Mouse (Mus musculus) CD4-positive, CD25-positive, alpha-beta regulatory T cell (primary cell): ENCODE measurements around the gene Wdr83. TPM values are rescaled to one million over a fixed set of nuclear protein-coding genes. Genes with fewer than 3 reads are reported as not detected.

Experiments used
- polyA plus RNA-seq: library from polyadenylated mRNA; unstranded; fragments of 100-300 nt; shearing (Covaris generic); gene quantifications from one replicate; pipeline ENCODE4 v1.2.1, GENCODE M21; 2017

Wdr83 gene
- 42.2 TPM for polyA plus RNA-seq

DNA sequence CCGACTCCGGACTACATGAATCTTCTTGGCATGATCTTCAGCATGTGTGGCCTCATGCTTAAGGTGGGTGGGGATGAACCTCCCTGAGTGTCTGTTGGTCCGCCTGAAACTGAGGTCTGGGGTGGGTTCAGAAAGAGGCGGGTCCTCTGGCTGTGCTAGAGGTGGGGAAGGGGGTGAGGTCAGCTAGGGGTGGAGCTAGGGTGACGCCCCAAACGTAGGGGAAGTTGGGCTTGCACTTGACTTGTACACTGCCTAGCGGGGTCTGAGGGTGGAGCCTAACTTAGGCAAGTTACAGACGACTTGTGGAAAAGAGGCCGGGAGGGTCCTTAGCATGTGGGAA is at the start of gene Wdr83:
Wdr83 (minus strand) TSS at position 91 of the 340 bp plus-strand sequence.

DNA sequence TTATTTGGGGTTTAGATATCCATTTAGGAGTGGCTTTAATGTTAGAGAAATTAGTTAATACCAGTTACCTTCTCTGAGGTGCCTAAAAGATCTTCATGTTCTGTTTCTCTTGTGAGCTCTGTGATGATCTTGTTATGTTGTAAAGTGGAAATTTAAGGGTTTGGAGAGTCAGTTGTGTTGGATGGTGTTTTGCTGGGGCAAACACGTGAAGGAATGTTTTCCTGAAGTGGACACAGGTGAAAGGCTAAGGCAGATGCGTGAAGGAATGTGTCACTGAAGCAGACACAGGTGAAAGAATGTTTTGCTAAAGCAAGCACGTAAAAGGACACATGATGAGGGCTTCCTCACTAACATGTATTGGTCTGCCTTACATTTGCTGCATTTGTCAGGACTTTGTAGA is 41.9 kb upstream of the Wdr83 start, which contains the start of gene Zfp791:
Zfp791 (minus strand) TSS at position 101 of the 400 bp plus-strand sequence.

DNA sequence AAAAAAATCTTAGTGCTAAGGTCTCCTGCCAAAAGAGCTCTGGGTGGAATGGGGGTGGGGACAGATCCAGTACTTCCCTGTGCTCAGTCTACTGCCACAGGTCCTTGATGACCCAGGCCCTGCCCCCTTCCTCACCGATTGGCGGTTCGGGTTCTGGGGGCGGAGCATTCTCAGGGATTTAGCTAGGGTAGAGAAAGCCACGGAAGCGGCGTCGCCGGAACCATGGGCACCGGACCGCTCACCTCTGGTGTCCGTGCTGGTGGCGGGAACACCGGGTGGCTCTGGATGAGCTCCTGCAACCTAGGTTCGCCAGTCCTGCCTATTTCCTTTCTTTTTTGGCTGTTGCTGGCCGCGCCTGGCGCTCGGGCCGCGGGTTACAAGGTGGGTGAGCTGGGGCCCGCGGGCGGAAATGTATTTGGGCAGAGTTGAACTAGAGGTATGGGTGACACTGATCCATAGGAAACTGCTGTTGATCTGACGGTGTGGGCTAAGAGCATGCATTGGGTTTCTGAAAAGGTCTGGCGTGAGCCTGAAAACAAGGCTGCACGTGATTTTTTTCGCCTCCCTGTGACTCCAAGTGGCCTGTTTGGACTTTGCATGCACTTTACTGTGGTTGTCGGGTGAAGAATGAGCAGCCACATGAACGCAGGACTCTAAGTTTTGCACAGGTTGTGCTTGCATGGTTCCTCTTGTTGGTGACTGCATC is 2.2 kb upstream of the Wdr83 start, which contains the start of gene Man2b1:
Man2b1 (plus strand) TSS at position 163 of the 706 bp plus-strand sequence.

DNA sequence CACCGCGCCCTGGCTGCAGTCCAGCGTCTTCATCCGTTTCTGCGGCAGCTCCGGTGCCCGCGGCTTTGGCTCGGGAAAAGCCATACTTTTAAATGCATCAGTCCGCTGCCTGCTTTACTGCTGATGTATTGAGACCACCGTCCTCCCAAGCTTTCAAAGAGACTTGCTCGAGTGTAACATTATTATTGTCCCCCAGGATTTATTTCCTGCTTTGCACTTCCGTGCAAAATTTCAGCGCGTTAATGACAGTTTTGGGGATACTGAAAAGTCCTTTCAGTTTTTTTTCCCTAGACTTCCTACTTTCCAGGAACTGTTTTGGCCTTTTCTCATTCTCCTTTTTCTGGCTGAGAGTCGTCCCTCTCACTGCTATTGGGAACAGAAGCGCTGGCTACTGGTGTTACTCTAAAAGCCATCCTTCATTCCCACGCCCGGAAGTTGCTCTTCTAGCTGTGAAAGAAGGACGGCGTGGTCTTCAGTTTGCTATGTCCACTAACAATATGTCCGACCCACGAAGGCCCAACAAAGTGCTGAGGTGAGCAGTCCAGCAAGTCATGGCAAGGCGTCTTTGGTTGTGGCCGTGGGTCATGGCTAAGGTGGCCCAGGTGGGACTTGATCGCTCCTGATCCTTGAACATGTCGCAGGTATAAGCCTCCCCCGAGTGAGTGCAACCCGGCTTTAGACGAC is 432 bp downstream of the Wdr83 start, which contains the start of gene Wdr83os:
Wdr83os (plus strand) TSS at position 209 of the 684 bp plus-strand sequence.

DNA sequence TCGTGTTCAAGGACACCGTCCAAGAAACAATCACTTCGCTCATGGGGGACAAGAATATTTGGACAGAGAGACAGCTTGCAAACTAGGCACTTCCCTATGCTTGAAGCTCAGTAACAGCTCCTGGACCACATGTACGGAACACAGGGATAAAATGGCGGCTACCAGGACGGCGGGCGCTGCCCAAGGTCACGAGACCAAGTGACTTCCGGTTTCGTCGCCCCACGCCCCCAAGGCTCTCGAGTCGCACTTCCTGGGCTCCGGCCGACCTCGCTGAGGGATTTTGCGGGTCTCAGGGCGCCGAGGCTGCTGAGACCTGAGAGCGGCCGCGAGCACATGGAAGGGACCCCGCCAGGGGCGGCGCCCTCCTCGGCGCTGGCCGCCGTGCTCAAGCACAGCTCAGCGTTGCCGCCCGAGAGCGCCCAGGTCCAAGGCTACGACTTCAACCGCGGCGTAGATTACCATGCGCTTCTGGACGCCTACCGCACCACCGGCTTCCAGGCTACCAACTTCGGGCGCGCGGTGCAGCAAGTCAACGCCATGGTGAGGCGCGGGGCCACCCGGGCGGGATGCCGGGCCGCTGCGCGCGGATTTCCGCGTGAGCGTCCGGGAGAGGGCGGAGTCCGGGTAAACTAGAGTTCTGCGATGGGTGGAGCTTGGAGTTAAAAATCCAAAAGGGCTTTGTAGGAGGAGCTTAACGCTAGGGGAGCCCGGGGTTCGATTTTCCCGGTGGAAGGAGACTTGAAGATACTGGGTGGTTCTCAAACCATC is 9.4 kb downstream of the Wdr83 start, which contains the start of gene Dhps:
Dhps (plus strand) TSS at position 244 of the 768 bp plus-strand sequence.

DNA sequence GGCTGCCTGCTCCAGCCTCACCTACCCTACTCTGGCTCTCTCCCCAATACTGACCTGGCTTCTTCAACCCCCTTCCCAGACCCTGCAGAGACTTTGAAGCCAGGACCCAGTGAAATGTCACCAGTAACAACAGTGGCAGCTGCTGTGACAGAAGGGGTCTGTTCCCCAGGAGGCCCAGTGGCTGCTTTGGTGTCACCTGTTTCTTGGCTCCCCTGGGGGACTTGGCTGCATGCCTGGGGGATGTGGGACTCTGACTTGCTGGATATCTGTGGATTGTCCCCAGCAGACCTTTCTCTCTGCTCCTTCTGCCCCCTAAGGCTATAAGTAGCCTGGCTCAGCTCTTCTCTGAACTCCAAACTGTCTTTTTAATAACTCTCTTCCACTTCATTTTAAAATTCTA is 13.1 kb downstream of the Wdr83 start, which contains the start of gene Gm5741:
Gm5741 (minus strand) TSS at position 1 of the 400 bp plus-strand sequence.

DNA sequence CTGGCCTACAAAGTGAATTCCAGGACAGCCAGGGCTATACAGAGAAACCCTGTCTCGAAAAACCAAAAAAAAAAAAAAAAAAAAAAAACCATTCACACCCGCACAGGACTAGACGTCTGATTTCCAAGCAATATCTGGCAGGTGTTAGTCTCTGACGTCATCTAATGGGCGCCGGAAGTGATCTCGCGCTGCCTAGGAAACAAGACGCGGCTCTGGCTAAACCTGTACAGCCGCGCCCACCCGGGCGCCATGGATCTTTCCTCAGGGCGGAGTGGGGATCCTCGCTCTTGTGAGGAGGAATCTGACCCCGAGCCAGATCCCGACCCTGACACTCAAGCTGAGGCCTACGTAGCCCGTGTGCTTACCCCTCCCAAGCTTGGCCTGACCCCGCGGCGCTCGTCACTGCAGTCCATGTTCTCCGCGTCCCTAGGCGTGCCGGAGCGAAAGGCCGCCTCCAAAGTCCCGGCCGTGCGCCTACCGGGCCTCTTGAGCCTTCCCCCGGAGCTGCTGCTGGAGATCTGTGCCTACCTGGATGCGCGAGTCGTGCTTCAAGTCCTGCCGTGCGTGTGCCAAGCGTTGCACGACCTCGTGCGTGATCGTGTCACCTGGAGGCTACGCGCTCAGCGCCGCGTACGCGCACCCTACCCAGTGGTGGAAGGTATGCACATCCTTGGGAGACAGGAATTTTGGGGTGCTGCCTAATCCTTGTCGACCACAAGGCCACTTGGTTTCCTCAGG is 21.1 kb downstream of the Wdr83 start, which contains the start of gene Fbxw9:
Fbxw9 (plus strand) TSS at position 177 of the 738 bp plus-strand sequence.

DNA sequence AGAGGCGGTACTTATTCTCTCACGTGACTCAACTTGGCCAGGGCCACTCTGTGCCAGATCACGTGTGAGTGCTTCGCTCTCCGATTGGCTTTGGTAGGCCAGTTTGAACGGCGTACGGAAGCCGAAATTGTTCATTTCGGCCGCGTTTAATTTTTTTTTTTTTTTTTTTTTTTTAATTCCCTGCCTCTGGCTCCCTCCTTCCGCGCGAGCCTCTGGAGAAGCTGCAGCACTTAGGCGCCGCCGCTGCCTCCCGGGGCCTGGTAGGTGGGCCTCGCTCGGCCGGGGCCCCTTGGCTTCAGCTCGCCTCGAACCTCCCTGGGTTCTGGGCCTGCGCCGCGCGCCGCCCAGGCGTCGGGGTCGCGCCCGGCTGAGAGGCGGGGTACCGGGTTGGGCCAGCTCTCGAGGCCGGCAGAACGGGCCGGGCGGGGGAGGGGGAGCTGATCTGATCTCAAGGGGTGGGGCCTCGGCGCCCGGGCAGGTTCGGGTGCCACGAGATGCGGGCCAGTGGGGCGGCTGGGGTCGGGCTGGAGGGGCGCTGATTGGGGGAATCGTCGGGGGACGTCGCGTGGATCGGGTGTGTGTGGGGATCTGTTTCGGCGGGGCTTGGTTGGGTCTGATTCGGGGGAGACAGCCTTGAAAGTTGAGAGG is 44.3 kb downstream of the Wdr83 start, which contains the start of gene Tnpo2:
Tnpo2 (plus strand) TSS at position 198 of the 648 bp plus-strand sequence.

DNA sequence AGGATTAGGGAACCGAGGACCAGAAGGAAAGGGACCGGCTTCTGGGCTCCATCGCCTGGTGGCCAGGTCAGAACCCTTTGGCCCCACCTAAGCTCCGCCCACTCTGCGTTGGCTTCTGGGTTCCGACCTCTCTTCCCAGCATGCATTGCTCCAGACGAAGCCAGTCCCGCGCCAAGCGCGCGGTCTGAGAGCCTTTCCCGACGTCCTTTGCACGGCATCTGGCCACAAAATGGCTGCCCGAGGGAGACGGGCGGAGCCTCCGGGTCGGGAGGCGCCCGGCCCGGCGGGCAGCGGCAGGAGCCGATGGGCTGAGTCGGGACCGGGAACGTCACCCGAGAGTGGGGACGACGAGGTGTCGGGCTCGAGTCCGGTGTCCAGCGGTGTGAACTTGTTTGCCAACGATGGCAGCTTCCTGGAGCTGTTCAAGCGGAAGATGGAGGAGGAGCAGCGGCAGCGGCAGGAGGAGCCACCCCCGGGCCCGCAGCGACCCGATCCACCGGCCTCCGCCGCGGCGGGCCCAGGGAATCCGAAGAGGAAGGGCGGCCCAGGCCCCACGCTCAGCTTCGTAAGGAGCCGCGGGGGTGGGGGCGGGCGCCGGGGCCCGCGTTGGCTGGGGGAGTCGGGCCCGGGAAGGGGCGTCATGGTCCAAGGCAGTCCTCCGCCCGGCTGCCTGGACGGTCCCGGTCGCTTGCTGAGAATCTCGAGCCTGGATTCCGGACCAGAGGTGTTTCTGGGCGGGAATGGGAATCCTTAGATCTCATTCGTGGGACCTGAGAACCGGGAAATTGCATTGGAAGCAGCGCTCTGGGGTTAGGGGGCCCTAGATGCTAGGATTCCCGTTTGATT is 54.2 kb downstream of the Wdr83 start, which contains the start of gene Trir:
Trir (plus strand) TSS at position 154 of the 846 bp plus-strand sequence.

DNA sequence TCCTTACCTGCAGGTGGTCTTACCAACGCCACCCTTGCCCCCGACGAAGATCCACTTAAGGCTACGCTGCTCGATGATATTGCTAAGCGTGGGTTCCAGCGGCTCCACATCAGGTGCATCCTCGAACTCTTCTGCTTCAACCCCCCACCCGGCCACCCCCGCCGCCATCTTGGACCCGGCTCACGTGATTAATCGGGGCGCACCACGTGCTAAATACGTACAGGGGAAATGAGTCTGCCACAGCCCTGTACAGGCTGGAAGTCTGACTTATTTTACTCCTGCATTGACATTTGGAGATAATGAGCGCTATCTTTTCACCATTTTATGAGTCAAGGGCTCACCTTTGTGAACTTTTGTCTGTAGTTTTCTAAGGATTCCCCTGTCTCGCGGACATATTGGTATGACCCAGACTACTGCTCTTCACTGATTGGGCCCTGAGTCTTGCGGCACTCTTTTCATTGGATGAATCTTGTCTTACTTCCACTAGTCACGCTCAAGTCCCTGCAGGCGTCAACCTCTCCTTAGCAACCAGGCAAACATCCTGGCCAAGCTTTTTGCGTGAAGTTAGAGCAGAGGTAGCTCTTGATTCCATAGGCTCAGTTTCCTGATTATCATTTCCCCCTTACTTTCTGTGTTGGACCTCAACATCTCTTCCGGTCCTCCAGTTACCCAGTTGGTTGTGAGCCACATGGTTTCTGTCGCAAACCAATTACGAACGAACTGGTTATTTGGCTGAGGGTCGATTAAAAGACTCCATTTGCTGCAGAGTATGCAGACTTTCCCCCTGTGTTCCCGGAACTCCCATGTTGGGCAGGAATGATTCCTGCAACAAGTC is 55.8 kb downstream of the Wdr83 start, which contains the start of gene Asna1:
Asna1 (minus strand) TSS at position 184 of the 835 bp plus-strand sequence.

Other genes with a start within 250 kb of the Wdr83 start
- 33.5 TPM for gene Gadd45gip1, start 249.8 kb downstream of the Wdr83 start, polyA plus RNA-seq
- gene Rad23a, start 240.6 kb downstream of the Wdr83 start, polyA plus RNA-seq = 212 TPM
- 491 TPM for gene Calr, start 234.4 kb downstream of the Wdr83 start, polyA plus RNA-seq
- gene Farsa, start 224.3 kb downstream of the Wdr83 start, polyA plus RNA-seq = 102 TPM
- gene Syce2, start 209.2 kb downstream of the Wdr83 start, polyA plus RNA-seq = 4.5 TPM
- 39.3 TPM for gene Gcdh, start 187.4 kb downstream of the Wdr83 start, polyA plus RNA-seq
- 0.16 TPM for gene Klf1, start 179.4 kb downstream of the Wdr83 start, polyA plus RNA-seq
- gene Dnase2a, start 172.7 kb downstream of the Wdr83 start, polyA plus RNA-seq = 14.6 TPM
- gene Mast1, start 143.9 kb downstream of the Wdr83 start, polyA plus RNA-seq = 1.2 TPM
- gene Rtbdn, start 134.3 kb downstream of the Wdr83 start, polyA plus RNA-seq = 0.19 TPM
- gene Gm49661, start 111.9 kb downstream of the Wdr83 start, polyA plus RNA-seq = not detected
- 181 TPM for gene Prdx2, start 111.7 kb downstream of the Wdr83 start, polyA plus RNA-seq
- gene Rnaseh2a, start 111.5 kb downstream of the Wdr83 start, polyA plus RNA-seq = 99.4 TPM
- gene Junb, start 102.6 kb downstream of the Wdr83 start, polyA plus RNA-seq = 673 TPM
- gene Hook2, start 90.7 kb downstream of the Wdr83 start, polyA plus RNA-seq = 10.7 TPM
- gene Best2, start 66.8 kb downstream of the Wdr83 start, polyA plus RNA-seq = not detected
- 52.2 TPM for gene Asna1, start 56.0 kb downstream of the Wdr83 start, polyA plus RNA-seq
- gene Trir, start 54.5 kb downstream of the Wdr83 start, polyA plus RNA-seq = 206 TPM
- gene Tnpo2, start 44.4 kb downstream of the Wdr83 start, polyA plus RNA-seq = 34.3 TPM
- gene Fbxw9, start 21.3 kb downstream of the Wdr83 start, polyA plus RNA-seq = 6.5 TPM
- 0.81 TPM for gene Gm5741, start 13.3 kb downstream of the Wdr83 start, polyA plus RNA-seq
- 92.5 TPM for gene Dhps, start 9.5 kb downstream of the Wdr83 start, polyA plus RNA-seq
- 173 TPM for gene Wdr83os, start 566 bp downstream of the Wdr83 start, polyA plus RNA-seq
- 124 TPM for gene Man2b1, start 2.0 kb upstream of the Wdr83 start, polyA plus RNA-seq
- gene Zfp791, start 41.8 kb upstream of the Wdr83 start, polyA plus RNA-seq = not detected
- gene Cks1brt, start 70.6 kb upstream of the Wdr83 start, polyA plus RNA-seq = 0.13 TPM
- gene Olfr371, start 144.7 kb upstream of the Wdr83 start, polyA plus RNA-seq = not detected
- gene Orc6, start 218.3 kb upstream of the Wdr83 start, polyA plus RNA-seq = 24.0 TPM
- gene Vps35, start 218.5 kb upstream of the Wdr83 start, polyA plus RNA-seq = 101 TPM